Mouse (Mus musculus) liver, embryonic 13.5 days (tissue): Measurements from ENCODE around the gene Tex2. TPM values are rescaled to one million over a fixed set of nuclear protein-coding genes. Genes with fewer than 3 reads are reported as not detected.
"Not testable (repeated sequence)": the region's sequence is repeated elsewhere in the genome, so short reads cannot be mapped to it uniquely, and the experiment has no call there.

Experiments used
- ATAC-seq: fragments of 200-750 bp; cut with Nextera tagmentation; 2 replicates; pipeline ENCODE4 v1.8.0; 2017; ENCODE audit warnings: low read depth, mild to moderate bottlenecking, moderate number of reproducible peaks, moderate library complexity
- DNase-seq: peaks from one replicate; pipeline ENCODE4 v3.0.0; 2022
- H3K27ac ChIP-seq: fragments of 300-500 bp; sonication (generic); 2 replicates; pipeline ENCODE4 v1.5.1; 2015; ENCODE audit warnings: moderate library complexity, mild to moderate bottlenecking, inconsistent platforms
- H3K27me3 ChIP-seq: fragments of 300-500 bp; sonication (generic); 2 replicates; pipeline ENCODE4 v1.6.1; 2015; ENCODE audit warnings: mild to moderate bottlenecking, inconsistent platforms
- H3K36me3 ChIP-seq: fragments of 300-500 bp; sonication (generic); 2 replicates; pipeline ENCODE4 v1.6.1; 2015; ENCODE audit warnings: mild to moderate bottlenecking, inconsistent platforms
- H3K4me1 ChIP-seq: fragments of 300-500 bp; sonication (generic); replicated peaks from 2 replicates; pipeline ENCODE4 v1.6.1; 2015; ENCODE audit warnings: inconsistent platforms
- H3K4me2 ChIP-seq: fragments of 300-500 bp; sonication (generic); 2 replicates; pipeline ENCODE4 v1.6.1; 2015; ENCODE audit warnings: inconsistent platforms, mild to moderate bottlenecking, moderate library complexity
- H3K4me3 ChIP-seq: fragments of 300-500 bp; sonication (generic); replicated peaks from 2 replicates; pipeline ENCODE4 v1.5.1; 2015; ENCODE audit warnings: mild to moderate bottlenecking, inconsistent platforms
- H3K9ac ChIP-seq: fragments of 300-500 bp; sonication (generic); 2 replicates; pipeline ENCODE4 v1.6.1; 2015; ENCODE audit warnings: mild to moderate bottlenecking, inconsistent platforms
- H3K9me3 ChIP-seq: fragments of 300-500 bp; sonication (generic); replicated peaks from 2 replicates; pipeline ENCODE4 v1.6.1; 2016; ENCODE audit warnings: inconsistent platforms
- WGBS: fragments of 180-500 bp; shearing (Covaris S2); methylation state at CpG from one replicate; pipeline ENCODE4 v1.1.7; 2015; ENCODE audit not compliant: insufficient replicate concordance; 5-methylcytosine and 5-hydroxymethylcytosine counted together
- polyA plus RNA-seq: library from polyadenylated mRNA; unstranded; fragments of >200 nt; fragmentation: Nextera tagmentation; extraction: Ambion mirVana; gene quantifications from 2 replicates; pipeline ENCODE4 v1.2.1, GENCODE M21; 2015

The Tex2 gene
- polyA plus RNA-seq, 1 experiment from 2014 or later = 7.5 TPM

DNA sequence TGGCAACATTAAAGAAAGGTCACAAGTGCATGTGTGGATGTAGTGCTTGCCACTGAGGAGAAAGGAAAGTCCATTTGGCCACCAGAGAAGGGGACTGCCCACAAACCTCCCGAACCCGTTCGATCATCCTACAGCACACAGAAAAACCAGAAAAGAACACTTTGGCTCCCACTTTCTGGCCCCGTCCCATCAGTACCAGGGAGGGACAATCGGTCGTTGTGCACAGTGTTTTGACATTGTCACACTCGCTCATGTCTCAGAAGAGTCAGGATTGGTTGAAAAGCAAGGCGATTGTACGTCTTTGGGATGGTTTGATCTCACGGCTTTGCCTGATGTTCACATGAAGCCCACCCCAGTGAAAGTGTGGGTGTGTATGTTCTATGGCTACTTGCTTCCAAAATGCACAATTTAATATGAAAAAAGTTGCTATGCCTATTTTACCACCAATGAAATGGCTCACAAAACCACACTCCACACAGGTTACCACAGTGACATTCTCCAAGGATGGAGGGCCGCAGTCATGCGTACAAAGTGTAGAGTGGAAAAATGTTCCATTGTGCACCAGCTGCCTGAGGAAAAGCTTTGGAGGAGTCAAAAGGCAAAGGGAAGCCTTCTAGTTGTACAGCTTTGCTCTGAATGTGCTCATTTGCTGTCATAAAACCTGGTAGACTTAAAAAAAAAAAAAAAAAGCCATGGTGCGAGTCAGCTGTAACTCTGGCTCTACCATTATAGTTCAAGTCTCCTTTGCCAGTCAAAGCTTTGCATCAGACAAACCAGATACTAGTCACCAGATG lies 110.4 kb downstream of the Tex2 start:
- H3K4me3 ChIP-seq = no peak overlapping the region
- peaks cover 7% of the 10 kb centered on the region for H3K9me3 ChIP-seq
- peak overlapping the region; percentile 97 for H3K27ac ChIP-seq
- 0 out of 2 replicates have a peak overlapping the region, but pooled peaks have one; percentile 30 for H3K9ac ChIP-seq
- no peaks in the 10 kb centered on the region for H3K27me3 ChIP-seq
- DNase-seq = no peak
- H3K4me2 ChIP-seq = no peak overlapping the region
- no peak for ATAC-seq
- H3K4me1 ChIP-seq = peaks cover 35% of the 10 kb centered on the region
- 38% methylated on average over 13 of the region's 13 CpGs for WGBS
- peaks cover 20% of the 10 kb centered on the region for H3K36me3 ChIP-seq

DNA sequence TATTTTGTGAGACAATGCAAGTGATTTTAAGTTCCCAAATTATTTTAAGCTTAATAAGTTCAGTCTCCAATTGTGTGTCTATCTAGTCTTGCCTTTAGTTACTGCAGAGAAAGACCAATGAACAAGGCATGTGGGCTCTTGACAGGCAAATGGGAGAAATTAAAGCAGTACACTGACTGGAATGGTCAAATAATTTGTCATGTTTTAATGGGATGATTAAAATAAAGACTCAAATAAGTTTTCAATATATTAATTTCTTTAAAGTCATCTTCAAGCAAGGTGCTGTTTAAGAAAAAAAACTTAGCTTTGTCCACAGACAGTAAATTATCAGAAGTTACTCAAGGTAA lies 111.1 kb downstream of the Tex2 start:
- H3K4me3 ChIP-seq = peak overlapping the region; percentile 77
- H3K4me1 ChIP-seq = peaks cover 35% of the 10 kb centered on the region
- peaks cover 14% of the 10 kb centered on the region for H3K36me3 ChIP-seq
- H3K27me3 ChIP-seq = no peaks in the 10 kb centered on the region
- peak overlapping the region; percentile 95 for H3K4me2 ChIP-seq
- H3K9me3 ChIP-seq = 0 out of 2 replicates have a peak, but pooled peaks cover under 1% of the 10 kb centered on the region
- DNase-seq (no peak), ATAC-seq (no peak)
- peak overlapping the region; percentile 95 for H3K9ac ChIP-seq
- H3K27ac ChIP-seq = peak overlapping the region; percentile 97

DNA sequence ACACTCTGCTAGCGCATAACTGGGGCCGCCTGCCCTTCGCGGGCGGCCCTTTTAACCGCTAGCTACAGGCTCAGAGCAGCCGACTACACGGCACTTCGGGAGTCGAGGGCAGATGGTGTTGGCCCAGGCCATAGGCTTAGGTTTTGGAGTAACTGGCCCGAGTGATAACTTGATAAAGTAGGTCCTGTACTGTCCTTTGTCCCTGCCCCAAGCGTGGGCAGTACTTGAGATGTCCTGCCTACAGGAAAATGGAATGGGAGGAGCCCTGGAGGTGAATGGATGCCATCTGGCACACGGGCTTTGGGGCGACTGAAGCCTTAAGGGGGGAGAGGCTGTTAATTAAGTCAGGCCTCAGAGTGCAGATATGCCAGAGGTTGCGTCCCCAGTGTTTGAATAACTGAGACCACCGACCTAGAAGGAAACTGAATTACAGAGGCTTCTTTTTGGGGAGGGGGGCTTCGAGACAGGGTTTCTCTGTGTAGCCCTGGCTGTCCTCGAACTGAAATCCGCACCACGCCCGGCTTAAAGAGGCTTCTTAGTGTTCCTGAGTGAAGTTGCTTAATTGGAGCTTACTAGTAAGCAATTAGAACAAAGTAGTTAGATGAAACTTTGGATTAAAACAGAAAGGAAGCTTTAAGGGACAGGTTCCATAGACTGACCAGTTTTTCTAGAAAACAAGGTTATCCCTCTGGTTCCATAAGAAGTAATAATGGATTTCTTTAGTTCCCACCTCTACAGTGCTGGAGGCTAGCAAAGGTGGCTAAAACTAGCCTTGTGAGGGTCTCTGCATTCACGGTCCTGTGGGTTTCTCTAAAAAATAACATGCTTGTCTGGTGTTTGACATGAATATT lies 111.7 kb downstream of the Tex2 start:
- peak overlapping the region; percentile 97 for H3K27ac ChIP-seq
- H3K4me3 ChIP-seq = peak overlapping the region; percentile 77
- H3K9me3 ChIP-seq = no peaks in the 10 kb centered on the region
- ATAC-seq = peak; percentile 42
- DNase-seq = peak; percentile 38
- WGBS = 2% methylated on average over 22 of the region's 22 CpGs
- peaks cover 8% of the 10 kb centered on the region for H3K36me3 ChIP-seq
- H3K4me2 ChIP-seq = peak overlapping the region; percentile 95
- no peaks in the 10 kb centered on the region for H3K27me3 ChIP-seq
- peaks cover 35% of the 10 kb centered on the region for H3K4me1 ChIP-seq
- peak overlapping the region; percentile 95 for H3K9ac ChIP-seq

DNA sequence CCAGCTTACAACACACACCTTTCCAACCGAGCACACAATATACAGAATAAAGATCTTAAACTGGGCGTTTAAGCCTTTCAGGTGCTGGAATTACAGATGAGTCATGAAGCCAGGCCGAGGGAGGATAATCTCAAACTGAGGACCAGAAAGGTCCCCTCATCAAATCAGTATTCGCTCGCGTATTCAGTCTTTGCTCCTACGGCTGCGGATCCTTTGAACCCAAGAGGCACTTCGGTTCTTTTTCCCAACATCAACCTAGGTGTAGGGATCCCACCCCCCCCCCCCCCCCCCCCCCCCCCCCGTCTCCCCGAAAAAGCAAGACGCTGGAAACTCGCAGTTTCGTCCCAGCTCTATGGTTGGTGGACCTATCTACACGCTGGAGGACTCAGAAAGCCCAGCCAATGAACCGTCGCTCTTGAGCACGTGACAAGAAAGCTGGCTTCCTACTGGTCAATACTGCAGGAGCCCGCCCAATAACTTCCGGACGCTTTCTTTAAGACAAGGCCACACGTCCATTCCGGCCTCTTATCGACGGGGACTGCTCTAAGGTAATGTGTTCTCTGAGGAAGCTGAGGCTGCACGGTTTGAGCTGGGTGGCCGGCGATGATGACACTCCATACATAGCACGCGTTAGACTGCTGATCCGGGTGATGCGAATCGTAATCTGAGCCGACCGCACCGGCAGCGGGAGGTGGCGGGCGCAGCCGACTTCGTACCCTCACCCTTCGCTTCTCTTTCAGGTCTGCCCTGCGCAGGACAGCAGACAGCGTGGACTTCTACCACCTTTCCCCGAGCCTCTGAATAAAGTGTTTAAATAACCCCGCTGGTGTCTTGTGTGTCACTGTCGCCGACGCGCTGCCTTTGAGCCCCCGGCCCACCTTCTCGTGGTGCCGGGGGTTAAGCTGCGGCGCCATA lies 112.6 kb downstream of the Tex2 start:
- DNase-seq = peak; percentile 89
- peak; percentile 95 for ATAC-seq
- Histone ChIP-seq H3K27ac (peak overlapping the region; percentile 97), H3K4me3 (peak overlapping the region; percentile 77), H3K9me3 (no peaks in the 10 kb centered on the region), H3K36me3 (no peaks in the 10 kb centered on the region), H3K9ac (peak overlapping the region; percentile 95), H3K27me3 (no peaks in the 10 kb centered on the region), H3K4me2 (peak overlapping the region; percentile 95), H3K4me1 (peaks cover 35% of the 10 kb centered on the region)
- WGBS = under 1% methylated on average over 50 of the region's 55 CpGs

DNA sequence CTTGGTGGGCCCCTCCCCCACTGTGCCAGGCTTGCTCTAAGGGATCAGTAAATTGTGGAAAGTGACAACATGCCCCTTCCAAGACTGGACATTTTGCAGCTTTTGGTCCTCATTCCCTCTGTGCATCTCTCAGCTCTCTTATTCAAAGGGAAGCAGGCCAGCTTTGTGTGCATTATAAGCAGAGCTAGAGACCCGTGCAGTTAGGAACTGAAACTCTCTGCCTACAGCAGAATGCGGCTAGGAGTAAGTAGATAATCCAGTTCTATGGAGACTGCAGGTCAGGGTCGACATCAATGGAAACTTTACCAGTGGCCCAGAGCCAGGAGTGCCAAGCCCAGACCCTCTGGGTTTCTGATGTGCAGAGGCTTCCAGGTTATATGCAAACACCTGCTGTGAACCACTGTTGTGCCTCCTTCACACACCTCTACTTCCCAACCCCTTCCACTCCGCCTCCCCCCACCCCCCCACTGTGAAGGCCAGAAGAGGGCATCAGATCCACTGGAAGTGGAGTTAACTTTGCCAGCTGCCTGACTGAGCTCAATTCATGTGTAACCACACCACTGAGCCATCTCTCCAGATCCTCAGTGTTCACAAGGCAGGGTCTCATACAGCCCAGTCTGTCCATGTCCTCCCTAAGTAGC lies 114.4 kb downstream of the Tex2 start:
- Histone ChIP-seq H3K4me3 (no peak overlapping the region), H3K9me3 (no peaks in the 10 kb centered on the region), H3K27ac (no peak overlapping the region), H3K27me3 (no peaks in the 10 kb centered on the region), H3K4me2 (no peak overlapping the region), H3K9ac (no peak overlapping the region), H3K4me1 (peaks cover 31% of the 10 kb centered on the region), H3K36me3 (no peaks in the 10 kb centered on the region)
- no peak for ATAC-seq
- DNase-seq = no peak
- 54% methylated on average over 4 of the region's 4 CpGs for WGBS

DNA sequence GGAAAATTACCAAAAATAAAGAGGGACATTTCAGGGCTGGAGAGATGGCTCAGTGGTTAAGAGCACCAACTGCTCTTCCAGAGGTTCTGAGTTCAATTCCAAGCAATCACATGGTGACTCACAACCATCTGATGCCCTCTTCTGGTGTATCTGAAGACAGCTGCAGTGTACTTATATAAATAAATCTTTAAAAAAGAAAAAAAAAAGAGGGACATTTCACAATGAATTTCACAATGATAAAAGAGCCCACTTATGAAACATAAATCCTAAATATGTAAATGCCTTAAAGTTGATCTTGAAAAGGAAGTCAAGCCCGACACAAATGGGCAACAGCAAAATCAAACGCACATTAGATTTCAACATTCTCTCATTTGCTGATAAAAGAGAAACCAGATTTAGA lies 115.3 kb downstream of the Tex2 start:
- no peak overlapping the region for H3K27ac ChIP-seq
- H3K4me3 ChIP-seq = no peak overlapping the region
- DNase-seq (no peak), ATAC-seq (no peak)
- H3K27me3 ChIP-seq = no peaks in the 10 kb centered on the region
- H3K9ac ChIP-seq = no peak overlapping the region
- H3K9me3 ChIP-seq = no peaks in the 10 kb centered on the region
- no peaks in the 10 kb centered on the region for H3K36me3 ChIP-seq
- H3K4me1 ChIP-seq = peaks cover 25% of the 10 kb centered on the region
- H3K4me2 ChIP-seq = no peak overlapping the region
- WGBS = 62% methylated on average over 2 of the region's 2 CpGs

DNA sequence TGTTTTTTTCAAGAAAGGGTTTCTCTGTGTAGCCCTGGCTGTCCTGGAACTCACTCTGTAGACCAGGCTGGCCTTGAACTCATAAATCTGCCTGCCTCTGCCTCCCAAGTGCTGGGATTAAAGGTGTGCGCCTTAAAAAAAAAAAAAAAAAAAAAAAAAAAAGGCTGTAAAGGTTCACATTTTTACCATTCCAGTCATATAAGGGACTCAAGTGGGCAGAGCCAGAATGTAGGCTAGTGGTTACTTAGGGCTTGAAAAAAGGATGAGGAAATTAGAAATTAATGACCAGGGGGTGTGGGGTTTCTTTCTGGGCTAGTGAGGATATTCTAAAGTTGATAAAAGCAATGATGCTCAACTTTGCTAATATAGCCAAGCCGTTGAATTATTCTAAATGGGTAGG lies 116.2 kb downstream of the Tex2 start:
- H3K9me3 ChIP-seq, ATAC-seq, H3K4me2 ChIP-seq, DNase-seq, H3K27ac ChIP-seq, H3K27me3 ChIP-seq, H3K36me3 ChIP-seq, H3K9ac ChIP-seq, H3K4me3 ChIP-seq: not testable (repeated sequence)
- 79% methylated on average over 2 of the region's 2 CpGs for WGBS
- peaks cover 24% of the 10 kb centered on the region for H3K4me1 ChIP-seq

DNA sequence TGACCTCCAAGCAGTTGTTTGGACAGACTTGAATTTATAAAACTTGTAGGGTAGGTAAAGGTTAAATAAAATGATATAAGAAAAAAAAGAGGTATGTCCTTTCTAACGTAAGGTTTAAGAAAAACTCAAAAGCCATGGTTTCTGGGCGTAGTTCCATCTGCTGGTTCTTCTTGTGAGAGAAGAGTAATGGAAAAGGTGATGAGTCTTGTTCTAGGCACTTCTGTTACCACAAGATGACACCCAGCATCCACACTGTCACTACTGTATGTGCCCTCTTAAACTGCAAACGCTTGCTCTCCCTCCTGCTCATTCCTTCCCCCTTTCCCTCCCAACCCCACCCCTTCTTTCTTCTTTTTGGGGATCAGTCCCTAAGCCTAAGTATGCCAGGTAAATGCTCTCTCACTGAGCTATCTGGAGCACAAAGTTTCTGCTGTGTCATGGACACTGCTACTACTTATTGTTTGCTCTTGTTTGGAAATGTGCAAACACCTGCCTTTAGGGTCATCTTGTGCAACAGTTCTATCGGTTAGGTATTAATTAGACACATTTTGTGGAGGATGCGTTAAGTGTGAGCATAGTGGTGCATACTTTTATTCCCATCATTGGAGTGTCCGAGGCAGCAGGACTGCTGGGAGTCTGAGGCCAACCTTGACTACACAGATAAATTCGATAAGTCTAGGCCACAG lies 120.1 kb downstream of the Tex2 start:
- Histone ChIP-seq H3K4me2 (no peak overlapping the region), H3K9me3 (no peaks in the 10 kb centered on the region), H3K4me3 (no peak overlapping the region), H3K27me3 (no peaks in the 10 kb centered on the region), H3K4me1 (peaks cover 19% of the 10 kb centered on the region), H3K9ac (no peak overlapping the region), H3K27ac (peak overlapping the region; percentile 65; the same call in 1 of the 2 replicates), H3K36me3 (no peaks in the 10 kb centered on the region)
- DNase-seq = no peak
- ATAC-seq = peak; percentile 52
- 60% methylated on average over 7 of the region's 7 CpGs for WGBS

DNA sequence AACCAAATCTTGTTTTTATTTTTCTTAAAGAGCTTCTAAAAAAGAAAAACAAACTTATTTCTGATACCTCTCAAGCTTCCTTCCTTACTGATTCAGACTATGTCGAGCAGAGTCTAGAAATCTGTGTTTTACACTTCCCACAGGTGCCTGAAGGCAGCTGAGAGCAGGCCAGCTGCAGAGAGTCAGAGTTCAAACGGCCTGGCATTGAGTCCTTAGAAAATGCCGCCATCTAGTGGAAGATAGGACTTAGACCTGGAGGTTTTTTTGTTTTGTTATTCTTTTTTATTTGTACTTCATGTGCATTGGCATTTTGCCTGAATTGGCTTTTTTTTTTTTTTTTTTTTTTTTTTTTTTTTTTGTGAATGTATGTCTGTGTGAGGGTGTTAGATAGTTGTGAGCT lies 121.8 kb downstream of the Tex2 start:
- DNase-seq = peak; percentile 41
- Histone ChIP-seq H3K4me1 (peaks cover 24% of the 10 kb centered on the region), H3K27ac (no peak overlapping the region), H3K27me3 (no peaks in the 10 kb centered on the region), H3K36me3 (no peaks in the 10 kb centered on the region), H3K4me2 (no peak overlapping the region), H3K4me3 (no peak overlapping the region), H3K9ac (no peak overlapping the region), H3K9me3 (no peaks in the 10 kb centered on the region)
- WGBS = 0% methylated on average over 3 of the region's 3 CpGs
- ATAC-seq = no peak

DNA sequence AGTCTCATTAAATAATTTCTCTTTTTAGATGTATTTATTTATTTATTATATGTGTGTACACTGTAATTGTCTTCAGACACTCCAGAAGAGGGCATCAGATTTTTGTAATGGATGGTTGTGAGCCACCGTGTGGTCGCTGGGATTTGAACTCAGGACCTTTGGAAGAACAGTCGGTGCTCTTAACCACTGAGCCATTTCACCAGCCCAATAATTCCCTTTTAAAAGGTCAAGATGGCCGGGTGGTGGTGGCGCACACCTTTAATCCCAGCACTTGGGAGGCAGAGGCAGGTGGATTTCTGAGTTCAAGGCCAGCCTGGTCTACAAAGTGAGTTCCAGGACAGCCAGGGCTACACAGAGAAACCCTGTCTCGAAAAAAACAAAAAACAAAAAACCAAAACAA lies 122.6 kb downstream of the Tex2 start:
- ATAC-seq, H3K27me3 ChIP-seq, H3K27ac ChIP-seq, H3K9me3 ChIP-seq, H3K9ac ChIP-seq, H3K4me2 ChIP-seq, H3K36me3 ChIP-seq, H3K4me3 ChIP-seq, DNase-seq: not testable (repeated sequence)
- whole genome bisulfite sequencing = 75% methylated on average over 6 of the region's 6 CpGs
- H3K4me1 ChIP-seq = peaks cover 32% of the 10 kb centered on the region
